Mouse (Mus musculus) forebrain, embryonic 16.5 days (tissue): ENCODE measurements around the gene Mafk. TPM values are rescaled to one million over a fixed set of nuclear protein-coding genes. Genes with fewer than 3 reads are reported as not detected.

Experiments
- ATAC-seq: fragments of 200-750 bp; cut with Nextera tagmentation; 2 replicates; pipeline ENCODE4 v1.8.0; 2017; ENCODE audit warnings: mild to moderate bottlenecking, moderate library complexity
- H3K27ac ChIP-seq: fragments of 300-500 bp; sonication (generic); 2 replicates; pipeline ENCODE4 v1.5.1; 2014; ENCODE audit warnings: low read length, control low read depth
- H3K27me3 ChIP-seq: fragments of 300-500 bp; sonication (generic); replicated peaks from 2 replicates; pipeline ENCODE4 v1.6.1; 2014; ENCODE audit warnings: low read length; ENCODE audit not compliant: control insufficient read depth, insufficient read depth
- H3K36me3 ChIP-seq: fragments of 300-500 bp; sonication (generic); 2 replicates; pipeline ENCODE4 v1.6.1; 2014; ENCODE audit not compliant: control insufficient read depth, insufficient read depth
- H3K4me1 ChIP-seq: fragments of 300-500 bp; sonication (generic); replicated peaks from 2 replicates; pipeline ENCODE4 v1.6.1; 2014; ENCODE audit warnings: low read length; ENCODE audit not compliant: control insufficient read depth, insufficient read depth
- H3K4me2 ChIP-seq: fragments of 300-500 bp; sonication (generic); 2 replicates; pipeline ENCODE4 v1.6.1; 2014; ENCODE audit warnings: mild to moderate bottlenecking, low read length, control low read depth
- H3K4me3 ChIP-seq: fragments of 300-500 bp; sonication (generic); replicated peaks from 2 replicates; pipeline ENCODE4 v1.5.1; 2014; ENCODE audit warnings: mild to moderate bottlenecking, low read length, control low read depth
- H3K9ac ChIP-seq: fragments of 300-500 bp; sonication (generic); replicated peaks from 2 replicates; pipeline ENCODE4 v1.6.1; 2014; ENCODE audit warnings: low read depth, low read length, control low read depth
- H3K9me3 ChIP-seq: fragments of 300-500 bp; sonication (generic); 2 replicates; pipeline ENCODE4 v1.6.1; 2016; ENCODE audit warnings: low read length; ENCODE audit not compliant: control insufficient read depth
- WGBS: fragments of 180-500 bp; shearing (Covaris S2); extraction: QIAGEN DNeasy Blood & Tissue Kit; methylation state at CpG from one replicate; pipeline ENCODE4 v1.1.7; 2014; 5-methylcytosine and 5-hydroxymethylcytosine counted together
- polyA plus RNA-seq: library from polyadenylated mRNA; unstranded; fragments of >200 nt; fragmentation: Nextera tagmentation; extraction: Ambion mirVana; gene quantifications from 2 replicates; pipeline ENCODE4 v1.2.1, GENCODE M21; 2015

Gene Mafk
- polyA plus RNA-seq, 1 experiment from 2014 or later: 23.1 TPM

DNA sequence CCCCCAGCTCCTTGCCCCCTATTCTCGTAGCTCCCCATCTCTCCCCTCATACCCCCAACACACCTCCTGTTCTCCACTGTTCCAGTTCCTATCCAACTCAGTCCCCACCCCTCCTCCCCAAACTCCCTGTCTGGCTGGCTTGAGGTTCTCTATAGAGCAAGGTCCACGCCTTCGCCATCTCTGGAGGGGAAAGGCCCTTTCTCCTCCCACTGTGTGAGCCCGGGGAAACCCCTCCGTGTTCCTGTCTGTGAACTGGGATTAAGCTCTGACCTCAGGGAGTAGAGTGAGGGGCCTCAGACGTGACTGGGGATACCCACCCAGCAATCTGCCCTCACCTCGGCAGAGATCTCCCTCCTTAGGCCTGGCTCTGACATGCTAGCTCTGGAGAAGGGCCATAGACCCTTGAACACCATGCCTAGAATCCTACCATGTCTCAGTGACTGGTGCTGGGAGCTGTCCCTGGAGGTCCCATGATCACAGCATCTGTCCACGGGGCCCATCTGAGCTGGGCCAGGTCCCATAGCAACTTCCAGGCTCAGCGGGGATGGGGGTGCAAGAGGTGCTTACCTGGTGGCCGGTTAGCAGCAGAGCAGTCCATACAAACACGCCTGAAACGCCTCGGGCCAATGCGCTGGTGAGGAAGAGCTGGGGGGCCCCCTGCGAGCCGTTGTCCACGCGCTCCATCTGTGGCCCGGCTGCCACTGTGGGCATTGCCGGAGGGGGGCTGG lies 21.2 kb downstream of the Mafk start:
- Histone ChIP-seq H3K9ac (no peak overlapping the region), H3K4me1 (no peaks in the 10 kb centered on the region), H3K27ac (no peak overlapping the region), H3K9me3 (no peaks in the 10 kb centered on the region; the same call in 1 of the 2 replicates), H3K36me3 (no peaks in the 10 kb centered on the region), H3K4me3 (no peak overlapping the region), H3K4me2 (no peak overlapping the region), H3K27me3 (peaks cover 18% of the 10 kb centered on the region)
- no peak for ATAC-seq
- 71% methylated on average over 20 of the region's 20 CpGs for WGBS

DNA sequence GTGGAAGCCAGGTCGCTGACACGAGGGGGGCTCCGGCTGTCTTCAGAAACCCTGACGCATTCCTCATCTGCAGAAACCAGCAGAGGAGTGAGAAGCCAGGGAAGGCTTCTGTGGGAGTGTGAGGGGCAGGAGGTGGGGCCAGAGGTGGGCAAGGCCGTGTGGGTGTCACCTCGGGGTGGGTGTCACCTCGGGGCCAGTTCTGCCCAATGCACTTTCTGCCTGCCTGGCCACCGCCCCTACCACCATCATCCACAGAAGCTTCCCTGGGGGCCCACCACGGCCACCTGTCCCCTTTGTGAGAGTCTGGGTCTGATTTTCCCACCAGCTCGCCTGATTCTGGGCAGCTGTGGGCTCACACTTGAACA lies 21.8 kb downstream of the Mafk start:
- no peak overlapping the region for H3K4me3 ChIP-seq
- no peak overlapping the region for H3K27ac ChIP-seq
- H3K4me2 ChIP-seq: no peak overlapping the region
- no peaks in the 10 kb centered on the region for H3K4me1 ChIP-seq
- no peaks in the 10 kb centered on the region; the same call in 1 of the 2 replicates for H3K9me3 ChIP-seq
- H3K27me3 ChIP-seq: peaks cover 18% of the 10 kb centered on the region
- H3K9ac ChIP-seq: no peak overlapping the region
- WGBS: 52% methylated on average over 10 of the region's 10 CpGs
- no peaks in the 10 kb centered on the region for H3K36me3 ChIP-seq
- ATAC-seq: no peak

DNA sequence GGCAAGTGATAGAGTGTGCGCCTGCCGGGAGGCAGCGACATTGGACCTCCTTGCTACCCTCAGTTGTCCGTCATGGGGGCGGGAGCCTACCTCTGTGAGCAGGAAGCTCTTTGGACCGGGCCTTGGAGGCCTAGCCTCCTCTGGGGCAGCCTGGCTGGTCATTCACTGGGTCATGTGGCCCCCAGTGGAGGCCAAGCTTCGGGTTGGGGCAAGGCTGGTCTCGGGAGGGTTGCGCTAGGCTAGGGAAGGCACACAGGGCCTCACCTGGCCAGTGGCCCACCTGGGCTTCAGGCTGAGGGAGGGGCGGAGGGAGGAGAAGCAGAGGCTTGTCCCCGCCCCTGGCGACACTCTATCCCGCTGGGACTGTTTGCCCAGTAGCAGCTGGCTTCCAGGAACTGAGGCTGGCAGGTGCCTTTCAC lies 22.7 kb downstream of the Mafk start:
- Histone ChIP-seq H3K27me3 (peaks cover 18% of the 10 kb centered on the region), H3K4me3 (no peak overlapping the region), H3K27ac (no peak overlapping the region), H3K9me3 (no peaks in the 10 kb centered on the region; the same call in 1 of the 2 replicates), H3K36me3 (no peaks in the 10 kb centered on the region), H3K4me2 (no peak overlapping the region), H3K9ac (no peak overlapping the region), H3K4me1 (no peaks in the 10 kb centered on the region)
- 7% methylated on average over 12 of the region's 13 CpGs for WGBS
- no peak for ATAC-seq

DNA sequence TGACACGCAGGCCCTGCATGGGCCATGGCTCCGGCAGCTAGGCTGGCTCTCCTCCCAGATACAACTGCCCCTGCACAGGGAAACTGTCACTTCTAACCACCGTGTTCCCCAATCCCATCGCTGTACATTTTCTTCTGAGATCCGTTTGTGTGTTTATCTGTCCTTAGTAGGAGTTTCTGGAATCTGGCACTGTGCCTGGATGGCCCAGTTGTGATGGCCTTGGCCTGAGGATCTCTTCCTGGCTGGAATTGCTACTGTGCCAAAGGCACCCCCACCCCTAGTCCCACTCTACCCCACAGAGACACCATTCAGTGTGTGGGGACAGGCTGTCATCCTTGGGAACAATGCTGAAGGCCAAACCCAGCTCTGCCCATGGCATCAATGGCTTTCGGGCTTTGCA lies 24.7 kb downstream of the Mafk start:
- WGBS: 68% methylated on average over 6 of the region's 6 CpGs

DNA sequence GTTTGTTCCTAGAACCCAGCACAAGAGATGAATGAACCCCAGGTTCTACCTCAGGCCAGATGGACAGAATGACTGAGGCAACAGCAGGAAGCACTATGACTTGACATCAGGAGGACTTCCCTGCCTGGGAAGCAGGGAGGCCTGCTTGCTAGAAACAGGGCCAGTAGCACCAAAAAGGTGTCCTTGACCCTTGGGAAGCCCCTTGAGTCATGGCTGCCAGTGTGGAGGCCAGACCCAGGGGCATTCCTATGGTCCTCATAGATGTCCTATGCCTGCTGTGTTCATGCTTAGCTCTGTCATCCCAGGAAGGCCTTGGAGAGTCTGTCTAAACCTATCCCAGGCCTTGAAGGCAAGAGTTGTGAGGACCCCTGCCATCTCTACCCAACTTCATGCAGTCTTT lies 25.1 kb downstream of the Mafk start:
- Histone ChIP-seq H3K9ac (no peak overlapping the region), H3K4me2 (no peak overlapping the region), H3K4me3 (no peak overlapping the region), H3K36me3 (no peaks in the 10 kb centered on the region), H3K9me3 (no peaks in the 10 kb centered on the region), H3K27ac (no peak overlapping the region), H3K4me1 (no peaks in the 10 kb centered on the region), H3K27me3 (peaks cover 18% of the 10 kb centered on the region)
- no peak for ATAC-seq

More for the DNA sequence above, 24.7 kb downstream of the Mafk start:
- ATAC-seq: no peak
- Histone ChIP-seq H3K9me3 (no peaks in the 10 kb centered on the region), H3K4me2 (no peak overlapping the region), H3K4me3 (no peak overlapping the region), H3K27ac (no peak overlapping the region), H3K4me1 (no peaks in the 10 kb centered on the region), H3K9ac (no peak overlapping the region), H3K36me3 (no peaks in the 10 kb centered on the region), H3K27me3 (peaks cover 18% of the 10 kb centered on the region)

- H3K4me3 ChIP-seq: no peak overlapping the region
- H3K9ac ChIP-seq: no peak overlapping the region
- H3K4me1 ChIP-seq: no peaks in the 10 kb centered on the region
- H3K36me3 ChIP-seq: peaks cover 4% of the 10 kb centered on the region; the same call in 1 of the 2 replicates
- no peak for ATAC-seq
- H3K4me2 ChIP-seq: no peak overlapping the region
- H3K27me3 ChIP-seq: peaks cover 18% of the 10 kb centered on the region
- no peak overlapping the region for H3K27ac ChIP-seq
- 5% methylated on average over 1 of the region's 1 CpGs for WGBS
- H3K9me3 ChIP-seq: no peaks in the 10 kb centered on the region
These were observed 26.0 kb downstream of the Mafk start for GRCm38 (mm10) chr5:139817292-139817691.

DNA sequence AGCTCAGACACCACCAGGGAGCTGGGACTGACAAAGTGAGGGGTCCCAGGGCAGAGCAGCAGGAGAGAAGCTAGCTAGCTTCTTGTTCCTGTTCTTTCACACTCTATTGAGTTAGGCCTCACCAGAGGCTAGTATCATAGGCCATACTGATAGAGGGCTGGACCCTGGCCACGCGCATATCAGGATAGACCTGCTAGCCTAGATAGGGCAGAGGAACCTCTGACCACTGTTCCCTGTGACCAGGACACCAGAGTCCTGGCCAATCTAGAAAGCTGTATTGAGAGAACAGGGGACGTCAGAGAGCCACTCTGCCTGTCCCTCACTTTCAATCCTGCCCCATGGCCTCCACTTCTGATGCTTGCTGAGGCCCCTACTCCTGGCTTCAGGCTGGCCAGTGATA lies 26.7 kb downstream of the Mafk start:
- no peak overlapping the region for H3K9ac ChIP-seq
- H3K27ac ChIP-seq: no peak overlapping the region
- no peak overlapping the region for H3K4me2 ChIP-seq
- H3K9me3 ChIP-seq: no peaks in the 10 kb centered on the region
- H3K27me3 ChIP-seq: peaks cover 14% of the 10 kb centered on the region
- peaks cover 5% of the 10 kb centered on the region for H3K36me3 ChIP-seq
- no peak for ATAC-seq
- 82% methylated on average over 3 of the region's 3 CpGs for WGBS
- no peak overlapping the region for H3K4me3 ChIP-seq
- no peaks in the 10 kb centered on the region for H3K4me1 ChIP-seq

GRCm38 (mm10) chr5:139818801-139819200 lies 27.5 kb downstream of the Mafk start:
- WGBS: 56% methylated on average over 4 of the region's 4 CpGs
- ATAC-seq: no peak
- peaks cover 5% of the 10 kb centered on the region for H3K36me3 ChIP-seq

GRCm38 (mm10) chr5:139819538-139820181 lies 28.3 kb downstream of the Mafk start, which contains the start of gene Tmem184a:
TSS of gene Tmem184a (minus strand) at chr5:139819917.
- H3K27me3 ChIP-seq: peaks cover 3% of the 10 kb centered on the region
- peaks cover 5% of the 10 kb centered on the region for H3K36me3 ChIP-seq
- no peaks in the 10 kb centered on the region for H3K9me3 ChIP-seq
- no peak within 1 kb of the TSS for H3K4me2 ChIP-seq
- H3K4me3 ChIP-seq: no peak within 1 kb of the TSS
- H3K4me1 ChIP-seq: peaks cover 3% of the 10 kb centered on the region; the same call in 1 of the 2 replicates
- ATAC-seq: no peak
- WGBS: 86% methylated on average over 9 of the region's 9 CpGs
- H3K27ac ChIP-seq: no peak within 1 kb of the TSS
- H3K9ac ChIP-seq: no peak within 1 kb of the TSS

More at GRCm38 (mm10) chr5:139818801-139819200, 27.5 kb downstream of the Mafk start:
- no peak overlapping the region for H3K4me2 ChIP-seq
- H3K27ac ChIP-seq: no peak overlapping the region
- H3K9ac ChIP-seq: no peak overlapping the region
- H3K4me1 ChIP-seq: no peaks in the 10 kb centered on the region
- no peak overlapping the region for H3K4me3 ChIP-seq
- peaks cover 9% of the 10 kb centered on the region for H3K27me3 ChIP-seq
- no peaks in the 10 kb centered on the region for H3K9me3 ChIP-seq
